Mouse (Mus musculus) MEL (cell line): ENCODE measurements around the gene Sema6d. TPM values are rescaled to one million over a fixed set of nuclear protein-coding genes. Genes with fewer than 3 reads are reported as not detected.

ENCODE experiments used
- DNase-seq: peaks from one replicate; pipeline ENCODE4 v3.0.0; 2011; ENCODE audit warnings: low read depth, low spot score
- H3K27ac ChIP-seq: 2 replicates; pipeline ENCODE4 v1.5.1; 2012; ENCODE audit warnings: low read depth, mild to moderate bottlenecking, control low read depth, low read length, moderate library complexity; ENCODE audit not compliant: control insufficient read depth
- H3K27me3 ChIP-seq, 2 experiments: fragments of 150-350 bp in 1 of 2; sonication (generic) in 1 of 2; 2 replicates each; pipeline ENCODE4 v1.6.1; 2012; ENCODE audit warnings: low read length in 2 of 2, mild to moderate bottlenecking in 2 of 2, improper control_type of control experiment in 1 of 2, moderate library complexity in 1 of 2; ENCODE audit not compliant: insufficient read depth in 2 of 2, control insufficient read depth in 1 of 2
- H3K36me3 ChIP-seq, 2 experiments: 2 replicates each; pipeline ENCODE4 v1.6.1; 2012 to 2014; ENCODE audit warnings: low read length in 2 of 2, improper control_type of control experiment in 1 of 2, inconsistent platforms in 1 of 2, mild to moderate bottlenecking in 1 of 2; ENCODE audit not compliant: insufficient read depth in 2 of 2, control insufficient read depth in 1 of 2
- H3K4me1 ChIP-seq, 2 experiments: fragments of 150-350 bp in 1 of 2; sonication (generic) in 1 of 2; 2 replicates each; pipeline ENCODE4 v1.6.1; 2012; ENCODE audit warnings: low read length in 2 of 2, improper control_type of control experiment in 1 of 2, mild to moderate bottlenecking in 1 of 2; ENCODE audit not compliant: insufficient read depth in 2 of 2, control insufficient read depth in 1 of 2
- H3K4me3 ChIP-seq, 2 experiments: fragments of 150-350 bp in 1 of 2; sonication (generic) in 1 of 2; 2 replicates each; pipeline ENCODE4 v1.5.1; 2012; ENCODE audit warnings: low read depth in 2 of 2, low read length in 2 of 2, mild to moderate bottlenecking in 2 of 2, moderate library complexity in 2 of 2, control low read depth in 1 of 2, improper control_type of control experiment in 1 of 2; ENCODE audit not compliant: control insufficient read depth in 1 of 2, insufficient read depth in 1 of 2
- H3K79me2 ChIP-seq: 2 replicates; pipeline ENCODE4 v1.6.1; 2012; ENCODE audit warnings: mild to moderate bottlenecking, low read length, moderate library complexity; ENCODE audit not compliant: control insufficient read depth, poor library complexity, insufficient read depth
- H3K9ac ChIP-seq: 2 replicates; pipeline ENCODE4 v1.6.1; 2012; ENCODE audit warnings: low read depth, mild to moderate bottlenecking, control low read depth, low read length, moderate library complexity; ENCODE audit not compliant: control insufficient read depth, poor library complexity, severe bottlenecking
- H3K9me3 ChIP-seq: fragments of 150-350 bp; sonication (generic); replicated peaks from 2 replicates; pipeline ENCODE4 v1.6.1; 2012; ENCODE audit warnings: mild to moderate bottlenecking, low read length, improper control_type of control experiment, moderate library complexity; ENCODE audit not compliant: insufficient read depth
- BHLHE40 ChIP-seq: IDR thresholded peaks from 2 replicates; pipeline ENCODE4 v1.6.1; 2012; ENCODE audit warnings: low read depth, mild to moderate bottlenecking, inconsistent platforms, low read length, improper control_type of control experiment, borderline replicate concordance
- CHD1 ChIP-seq: IDR thresholded peaks from 2 replicates; pipeline ENCODE4 v1.6.1; 2012; ENCODE audit warnings: low read depth, mild to moderate bottlenecking, inconsistent platforms, low read length, improper control_type of control experiment
- CHD2 ChIP-seq: IDR thresholded peaks from 2 replicates; pipeline ENCODE4 v1.6.1; 2011; ENCODE audit warnings: low read length, improper control_type of control experiment
- CTCF ChIP-seq, 3 experiments: IDR thresholded peaks in 2 of 3; conservative IDR thresholded peaks in 1 of 3; 2 replicates each; pipeline ENCODE4 v1.5.1; 2011 to 2012; ENCODE audit warnings: low read length in 3 of 3, low read depth in 2 of 3, mild to moderate bottlenecking in 2 of 3, improper control_type of control experiment in 1 of 3, inconsistent platforms in 1 of 3, mixed read lengths in 1 of 3, moderate library complexity in 1 of 3; ENCODE audit not compliant: control insufficient read depth in 1 of 3, insufficient read depth in 1 of 3, poor library complexity in 1 of 3, severe bottlenecking in 1 of 3
- E2F4 ChIP-seq: IDR thresholded peaks from 2 replicates; pipeline ENCODE4 v1.6.1; 2011; ENCODE audit warnings: low read depth, low read length, improper control_type of control experiment, borderline replicate concordance
- ELF1 ChIP-seq: IDR thresholded peaks from 2 replicates; pipeline ENCODE4 v1.6.1; 2014; ENCODE audit warnings: low read depth, mild to moderate bottlenecking, inconsistent platforms, low read length, improper control_type of control experiment, moderate library complexity
- EP300 ChIP-seq, 2 experiments: IDR thresholded peaks; 2 replicates each; pipeline ENCODE4 v1.6.1; 2011; ENCODE audit warnings: improper control_type of control experiment in 2 of 2, low read length in 2 of 2, low read depth in 1 of 2, mild to moderate bottlenecking in 1 of 2
- ETS1 ChIP-seq: IDR thresholded peaks from 2 replicates; pipeline ENCODE4 v1.6.1; 2012; ENCODE audit warnings: low read depth, mild to moderate bottlenecking, inconsistent platforms, low read length, improper control_type of control experiment, moderate library complexity
- GABPA ChIP-seq: IDR thresholded peaks from 2 replicates; pipeline ENCODE4 v1.6.1; 2012; ENCODE audit warnings: low read depth, mild to moderate bottlenecking, inconsistent platforms, low read length, improper control_type of control experiment, moderate library complexity
- HCFC1 ChIP-seq: IDR thresholded peaks from 2 replicates; pipeline ENCODE4 v1.6.1; 2012; ENCODE audit warnings: low read depth, mild to moderate bottlenecking, inconsistent platforms, low read length, improper control_type of control experiment, moderate library complexity
- JUND ChIP-seq: IDR thresholded peaks from 2 replicates; pipeline ENCODE4 v1.6.1; 2011; ENCODE audit warnings: low read depth, mild to moderate bottlenecking, improper control_type of control experiment, low read length
- MAZ ChIP-seq: IDR thresholded peaks from 2 replicates; pipeline ENCODE4 v1.6.1; 2012; ENCODE audit warnings: low read depth, mild to moderate bottlenecking, inconsistent platforms, low read length, improper control_type of control experiment
- MEF2A ChIP-seq: IDR thresholded peaks from 2 replicates; pipeline ENCODE4 v1.6.1; 2014; ENCODE audit warnings: low read depth, mild to moderate bottlenecking, inconsistent platforms, low read length, improper control_type of control experiment; ENCODE audit not compliant: poor library complexity, insufficient replicate concordance, severe bottlenecking; ENCODE audit errors: extremely low read depth
- MXI1 ChIP-seq: IDR thresholded peaks from 2 replicates; pipeline ENCODE4 v1.6.1; 2011; ENCODE audit warnings: mild to moderate bottlenecking, low read depth, low read length, improper control_type of control experiment
- MYB ChIP-seq: IDR thresholded peaks from 2 replicates; pipeline ENCODE4 v1.6.1; 2011; ENCODE audit warnings: mild to moderate bottlenecking, low read depth, low read length, improper control_type of control experiment
- MYC ChIP-seq: IDR thresholded peaks from 2 replicates; pipeline ENCODE4 v1.6.1; 2011; ENCODE audit warnings: low read depth, mild to moderate bottlenecking, low read length, improper control_type of control experiment, moderate library complexity
- NELFE ChIP-seq: IDR thresholded peaks from 2 replicates; pipeline ENCODE4 v1.6.1; 2011; ENCODE audit warnings: low read depth, low read length, improper control_type of control experiment
- NRF1 ChIP-seq: IDR thresholded peaks from 2 replicates; pipeline ENCODE4 v1.6.1; 2014; ENCODE audit warnings: low read depth, mild to moderate bottlenecking, inconsistent platforms, low read length, improper control_type of control experiment, moderate library complexity; ENCODE audit not compliant: poor library complexity, insufficient read depth, severe bottlenecking
- POLR2A ChIP-seq, 2 experiments: IDR thresholded peaks; 2 replicates each; pipeline ENCODE4 v1.6.1; 2011 to 2012; ENCODE audit warnings: low read length in 2 of 2, mild to moderate bottlenecking in 2 of 2, control low read depth in 1 of 2, improper control_type of control experiment in 1 of 2, low read depth in 1 of 2, moderate library complexity in 1 of 2; ENCODE audit not compliant: control insufficient read depth in 1 of 2, insufficient read depth in 1 of 2, poor library complexity in 1 of 2
- POLR2AphosphoS5 ChIP-seq: IDR thresholded peaks from 2 replicates; pipeline ENCODE4 v1.6.1; 2012; ENCODE audit warnings: low read depth, borderline replicate concordance, mild to moderate bottlenecking, inconsistent platforms, low read length, moderate library complexity, mixed read lengths
- RAD21 ChIP-seq: IDR thresholded peaks from 2 replicates; pipeline ENCODE4 v1.6.1; 2011; ENCODE audit warnings: mild to moderate bottlenecking, low read depth, low read length, improper control_type of control experiment
- SIN3A ChIP-seq: IDR thresholded peaks from 2 replicates; pipeline ENCODE4 v1.6.1; 2012; ENCODE audit warnings: low read length, improper control_type of control experiment, inconsistent platforms
- SMC3 ChIP-seq: IDR thresholded peaks from 2 replicates; pipeline ENCODE4 v1.6.1; 2011; ENCODE audit warnings: low read depth, low read length, improper control_type of control experiment
- TAL1 ChIP-seq: IDR thresholded peaks from 2 replicates; pipeline ENCODE4 v1.6.1; 2012; ENCODE audit warnings: mild to moderate bottlenecking, inconsistent platforms, low read length, moderate library complexity, mixed read lengths
- TCF12 ChIP-seq: IDR thresholded peaks from 2 replicates; pipeline ENCODE4 v1.6.1; 2014; ENCODE audit warnings: low read depth, mild to moderate bottlenecking, inconsistent platforms, low read length, improper control_type of control experiment, moderate library complexity
- USF1 ChIP-seq: IDR thresholded peaks from 2 replicates; pipeline ENCODE4 v1.6.1; 2014; ENCODE audit warnings: low read depth, mild to moderate bottlenecking, inconsistent platforms, low read length, improper control_type of control experiment, moderate library complexity
- USF2 ChIP-seq, 2 experiments: IDR thresholded peaks; 2 replicates each; pipeline ENCODE4 v1.6.1; 2011 to 2012; ENCODE audit warnings: improper control_type of control experiment in 2 of 2, low read length in 2 of 2, borderline replicate concordance in 1 of 2, inconsistent platforms in 1 of 2, low read depth in 1 of 2, mild to moderate bottlenecking in 1 of 2; ENCODE audit not compliant: insufficient read depth in 1 of 2
- ZC3H11A ChIP-seq: IDR thresholded peaks from 2 replicates; pipeline ENCODE4 v1.6.1; 2012; ENCODE audit warnings: low read depth, mild to moderate bottlenecking, inconsistent platforms, low read length, improper control_type of control experiment
- ZKSCAN1 ChIP-seq: IDR thresholded peaks from 2 replicates; pipeline ENCODE4 v1.6.1; 2012; ENCODE audit warnings: low read depth, mild to moderate bottlenecking, inconsistent platforms, low read length, improper control_type of control experiment, moderate library complexity
- polyA plus RNA-seq, 2 experiments: library from polyadenylated mRNA; stranded (reverse) in 1 of 2; unstranded in 1 of 2; fragments of >175 nt in 1 of 2; fragments of >200 nt in 1 of 2; gene quantifications; 2 replicates each; pipeline versions ENCODE4 v1.2.1 to v1.2.4; 2012; ENCODE audit warnings: low replicate concordance in 2 of 2, low read depth in 1 of 2; ENCODE audit not compliant: insufficient read length in 2 of 2, insufficient read depth in 1 of 2, missing spikeins in 1 of 2
- total RNA-seq: library from RNA; depleted of rRNA; stranded (reverse); fragments of 300-350 nt; gene quantifications from 2 replicates; pipeline ENCODE4 v1.2.3, GENCODE M21; 2012

Sema6d gene
- total and polyA plus RNA-seq, 3 experiments, result not detected

- Histone ChIP-seq H3K9ac (no peak overlapping the region), H3K27me3 (no peaks in the 10 kb centered on the region), H3K4me3 (no peak overlapping the region), H3K9me3 (no peaks in the 10 kb centered on the region), H3K4me1 (no peaks in the 10 kb centered on the region), H3K36me3 (no peaks in the 10 kb centered on the region), H3K79me2 (no peaks in the 10 kb centered on the region), H3K27ac (no peak overlapping the region)
- DNase-seq, result no peak
- TF ChIP-seq ZKSCAN1 (no peak), CHD2 (no peak), POLR2AphosphoS5 (no peak), USF1 (no peak), NELFE (no peak), JUND (no peak), ZC3H11A (no peak), MEF2A (no peak), E2F4 (no peak), MYB (no peak), TCF12 (no peak), EP300 (IDR thresholded peaks at IDR 0.05; ENCODE audit: low read depth in 1 of 2, low read length in 2 of 2) (no peak), USF2 (IDR thresholded peaks at IDR 0.05; ENCODE audit: borderline replicate concordance in 1 of 2, insufficient read depth in 1 of 2, low read depth in 1 of 2, low read length in 2 of 2) (no peak), RAD21 (no peak), NRF1 (no peak), MAZ (no peak)
These were observed 11.8 kb downstream of the Sema6d start for GRCm38 (mm10) chr2:124101580-124101979.

DNA sequence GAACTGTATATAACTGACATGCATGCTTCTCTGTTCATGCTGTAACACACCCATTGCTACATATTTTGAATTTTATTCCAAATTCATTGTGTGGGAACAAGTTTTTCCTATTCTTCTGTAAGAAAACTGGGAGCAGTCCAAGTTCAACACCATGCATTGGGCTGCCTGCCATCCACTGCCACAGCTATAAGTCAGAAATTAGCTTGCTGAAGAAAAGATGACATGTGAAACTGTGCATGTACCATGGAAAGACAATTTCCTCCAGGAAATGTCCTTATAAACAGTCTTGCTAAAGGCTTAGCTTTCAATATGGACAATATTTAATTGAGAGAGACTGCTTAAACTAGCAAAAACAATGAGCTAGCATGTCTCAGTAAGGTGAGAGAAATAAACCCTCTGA, 13.5 kb downstream of the Sema6d start:
- Histone ChIP-seq H3K27ac (no peak overlapping the region), H3K4me3 (no peak overlapping the region), H3K9ac (no peak overlapping the region), H3K4me1 (no peaks in the 10 kb centered on the region), H3K9me3 (no peaks in the 10 kb centered on the region), H3K27me3 (no peaks in the 10 kb centered on the region), H3K79me2 (no peaks in the 10 kb centered on the region)
- DNase-seq, result no peak
- TF ChIP-seq ZKSCAN1, result no peak
- TF ChIP-seq TAL1, result no peak
- TF ChIP-seq ZC3H11A, result no peak
- TF ChIP-seq MXI1, result no peak
- no peak for TF ChIP-seq USF2 (IDR thresholded peaks at IDR 0.05; ENCODE audit: borderline replicate concordance in 1 of 2, insufficient read depth in 1 of 2, low read depth in 1 of 2, low read length in 2 of 2)
- no peak for TF ChIP-seq SIN3A
- no peak for TF ChIP-seq JUND
- no peak for TF ChIP-seq CHD1
- TF ChIP-seq ETS1, result no peak
- TF ChIP-seq E2F4, result no peak
- no peak for TF ChIP-seq GABPA
- TF ChIP-seq CTCF (IDR thresholded peaks at IDR 0.05 in 2 of 3, conservative IDR thresholded peaks at IDR 0.05 in 1 of 3; ENCODE audit: control insufficient read depth in 1 of 3, insufficient read depth in 1 of 3, low read depth in 2 of 3, low read length in 3 of 3, poor library complexity in 1 of 3, severe bottlenecking in 1 of 3), result no peak
- TF ChIP-seq POLR2A (IDR thresholded peaks at IDR 0.05; ENCODE audit: control insufficient read depth in 1 of 2, insufficient read depth in 1 of 2, low read depth in 1 of 2, low read length in 2 of 2, poor library complexity in 1 of 2), result no peak
- TF ChIP-seq SMC3, result no peak
- TF ChIP-seq ELF1, result no peak
- no peak for TF ChIP-seq TCF12
- no peak for TF ChIP-seq BHLHE40
- TF ChIP-seq HCFC1, result no peak
- no peak for TF ChIP-seq MYC
- TF ChIP-seq, all 39 proteins: peak for 0
- no peaks in the 10 kb centered on the region for H3K36me3 ChIP-seq
